Mouse (Mus musculus) spleen, postnatal 14 days (tissue): ENCODE measurements around the gene Ephb1.

Experiments used
- DNase-seq, 2 experiments: peaks; one replicate each; pipeline ENCODE4 v3.0.0; 2021 to 2022; ENCODE audit warnings: low spot score in 2 of 2

The Ephb1 gene

DNA sequence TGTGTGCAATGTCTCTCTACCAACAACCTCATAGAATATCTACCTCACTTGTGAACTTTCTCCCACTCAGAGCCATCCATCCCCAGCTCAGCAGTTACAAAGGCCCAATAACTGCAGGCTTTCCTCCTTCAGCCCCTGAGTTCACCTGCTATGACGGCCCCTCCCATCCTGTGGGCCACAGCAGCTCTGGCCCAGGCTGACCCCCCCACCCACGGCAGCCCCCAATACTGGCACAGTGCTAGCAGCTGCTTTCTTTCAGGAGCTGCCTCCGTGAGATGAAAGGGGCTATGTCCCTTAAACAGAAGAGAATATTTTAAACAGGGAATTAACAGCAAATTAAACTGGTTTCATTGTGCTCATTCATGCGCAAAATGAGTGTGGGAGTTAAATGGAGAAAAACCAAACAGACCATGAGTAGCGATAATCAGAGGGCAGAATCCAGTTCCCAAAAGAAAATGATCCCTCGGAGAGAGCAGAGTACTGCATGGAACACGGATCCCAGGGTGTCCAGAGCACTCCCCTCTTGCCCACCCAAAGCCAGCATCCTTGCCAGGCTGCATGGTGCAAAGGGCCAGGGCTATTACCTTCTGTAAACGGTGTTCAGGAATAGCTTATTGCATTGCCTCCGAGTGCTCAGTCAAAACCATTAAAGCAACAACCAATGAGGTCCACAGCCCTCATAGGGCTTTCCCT, 105.2 kb downstream of the Ephb1 start:
- no peak for DNase-seq

DNA sequence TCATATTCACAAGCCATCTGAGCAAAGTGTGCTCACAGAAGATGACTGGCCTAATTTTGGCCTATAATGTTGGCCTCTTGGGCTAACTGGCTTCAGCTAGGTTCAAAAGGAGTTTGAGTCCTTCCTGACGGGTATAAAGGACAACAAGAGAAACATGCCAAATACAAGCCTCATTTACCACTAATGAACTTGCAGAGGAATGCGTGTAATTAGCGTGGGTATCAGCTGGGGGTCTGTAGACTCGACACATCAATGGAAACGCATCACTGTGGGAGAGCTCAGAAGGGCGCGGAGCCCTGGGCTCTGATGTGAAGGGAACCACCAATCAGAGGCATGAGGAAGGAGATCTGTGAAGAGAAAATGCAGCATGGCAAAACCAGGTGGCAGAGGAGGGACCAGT, 108.9 kb downstream of the Ephb1 start:
- no peak for DNase-seq

DNA sequence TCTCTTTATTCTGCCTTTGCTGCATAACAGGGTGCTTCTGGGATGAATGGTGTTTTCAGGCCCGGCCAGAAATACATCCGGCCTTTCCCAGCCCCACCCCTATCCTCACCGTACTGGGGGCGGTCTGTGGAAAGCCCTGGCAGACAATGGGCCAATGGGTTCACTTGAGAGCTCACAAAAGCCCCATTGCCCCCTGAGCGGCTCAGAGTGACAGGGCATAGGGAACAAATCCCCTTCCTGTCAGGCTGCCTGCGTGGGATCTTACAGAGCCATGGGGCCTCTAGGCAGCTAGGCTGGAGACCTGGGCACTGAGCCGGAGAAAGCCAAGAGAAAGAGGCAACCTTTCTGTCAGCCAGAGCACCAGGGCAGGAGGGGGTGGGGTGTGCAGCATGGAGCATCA, 111.2 kb downstream of the Ephb1 start:
- no peak for DNase-seq

GRCm38 (mm10) chr9:102241546-102241945, 112.9 kb downstream of the Ephb1 start:
- no peak for DNase-seq

DNA sequence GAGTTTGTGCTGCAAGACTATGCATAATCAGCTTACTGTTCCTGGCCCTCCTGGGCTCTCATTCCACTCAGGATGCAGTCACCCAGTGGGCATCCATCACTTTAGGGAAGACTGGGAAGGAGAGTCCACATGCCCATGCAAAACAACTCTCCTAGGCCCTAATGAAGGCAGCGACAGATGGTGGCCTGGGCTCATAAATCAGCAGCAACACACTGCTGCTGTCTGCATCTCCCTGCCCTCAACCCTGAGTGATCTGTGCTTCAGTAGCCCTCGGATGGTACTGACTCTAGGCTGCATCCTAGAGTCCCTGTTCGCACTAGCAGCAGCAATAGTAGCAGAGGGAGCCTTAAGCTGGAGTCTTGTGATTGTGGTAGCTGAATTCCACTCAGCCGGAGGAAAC, 114.3 kb downstream of the Ephb1 start:
- DNase-seq = no peak

DNA sequence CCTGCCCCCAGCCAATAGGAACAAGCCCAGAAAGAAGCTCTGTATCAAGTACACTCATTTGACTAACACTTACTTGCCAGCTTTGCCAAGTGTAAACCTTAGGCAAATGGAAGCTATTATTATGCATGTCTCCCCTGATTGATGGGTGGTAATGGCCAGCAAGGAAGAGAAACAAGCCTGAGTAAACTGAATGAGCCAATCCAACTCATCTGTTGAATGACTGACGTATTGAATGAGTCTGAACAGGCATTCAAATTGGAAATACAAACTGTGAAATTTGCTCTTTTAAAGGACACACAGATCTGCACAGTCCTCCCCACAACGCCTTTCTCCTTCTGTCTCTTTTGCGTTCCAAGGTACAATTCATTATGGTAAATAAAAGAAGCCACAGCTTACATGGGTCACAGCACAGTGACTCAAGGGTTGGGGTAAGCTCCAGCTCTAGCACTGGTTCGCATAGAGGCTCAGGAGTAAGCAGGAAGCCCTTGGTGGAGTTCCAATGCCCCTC, 119.0 kb downstream of the Ephb1 start:
- DNase-seq = no peak

GRCm38 (mm10) chr9:102231248-102231647, 123.2 kb downstream of the Ephb1 start:
- DNase-seq = no peak

GRCm38 (mm10) chr9:102216746-102217566, 137.5 kb downstream of the Ephb1 start:
- DNase-seq = no peak

DNA sequence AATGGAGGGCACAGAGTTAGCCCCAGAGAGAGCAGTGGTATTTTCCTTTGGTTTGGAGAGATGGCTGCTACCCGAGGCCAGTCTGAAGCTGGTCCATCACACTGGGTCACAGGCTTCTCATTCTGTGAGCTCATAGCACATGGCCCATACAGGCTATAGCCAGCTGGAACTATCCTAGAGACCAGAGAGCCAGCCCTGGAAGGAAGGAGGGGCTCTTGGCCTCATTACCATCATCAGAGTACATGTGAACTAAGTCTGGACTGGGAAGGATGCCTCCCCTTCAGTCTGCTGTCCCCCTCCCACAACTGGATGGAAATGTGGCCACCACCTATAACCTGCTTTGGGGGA, 142.5 kb downstream of the Ephb1 start:
- no peak for DNase-seq

- no peak for DNase-seq
Observed at GRCm38 (mm10) chr9:102211296-102212035, 143.0 kb downstream of the Ephb1 start.

GRCm38 (mm10) chr9:102205518-102205917, 149.0 kb downstream of the Ephb1 start:
- DNase-seq = no peak

DNA sequence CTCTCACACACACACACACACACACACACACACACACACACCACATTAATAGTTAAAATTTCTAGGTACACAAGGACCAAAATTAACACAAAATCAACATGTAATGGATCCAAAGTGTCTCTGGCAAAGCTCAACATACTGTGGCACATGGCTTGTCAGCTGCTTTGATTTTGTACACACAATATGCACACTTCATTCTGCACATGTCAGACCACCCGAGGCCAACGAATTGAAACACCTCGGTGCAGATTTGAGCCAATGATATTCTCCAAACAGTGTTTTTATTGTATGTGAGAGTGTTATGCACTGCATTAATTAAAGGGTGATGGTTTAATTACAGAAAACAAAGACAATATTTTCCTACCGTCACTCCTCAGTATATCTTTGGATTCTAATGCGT, 152.6 kb downstream of the Ephb1 start:
- DNase-seq = no peak

DNA sequence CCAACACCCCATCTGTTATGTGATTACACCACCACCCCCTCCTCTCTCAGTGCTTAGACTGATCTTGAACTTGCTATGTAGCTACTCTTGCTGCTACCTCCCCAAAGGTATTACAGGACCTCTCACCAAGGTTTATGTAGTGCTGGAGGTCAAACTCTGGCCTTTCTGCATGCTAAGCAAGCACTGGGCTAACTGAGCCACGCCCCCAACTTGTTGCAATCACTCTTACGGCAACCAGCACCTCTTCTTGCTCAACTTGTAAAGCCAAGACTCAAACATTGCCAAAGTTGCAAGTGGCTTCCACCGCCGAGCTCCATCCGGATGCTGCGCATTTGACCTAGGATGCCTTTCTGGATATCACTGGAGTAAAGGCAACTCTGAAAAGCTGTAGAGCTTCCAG, 157.6 kb downstream of the Ephb1 start:
- no peak for DNase-seq

GRCm38 (mm10) chr9:102194063-102194462, 160.4 kb downstream of the Ephb1 start:
- no peak for DNase-seq

GRCm38 (mm10) chr9:102192724-102193685, 161.5 kb downstream of the Ephb1 start:
- no peak for DNase-seq

- no peak for DNase-seq
Observed at GRCm38 (mm10) chr9:102190058-102190457, 164.4 kb downstream of the Ephb1 start.

- no peak for DNase-seq
Observed at GRCm38 (mm10) chr9:102189406-102189805, 165.1 kb downstream of the Ephb1 start.

DNA sequence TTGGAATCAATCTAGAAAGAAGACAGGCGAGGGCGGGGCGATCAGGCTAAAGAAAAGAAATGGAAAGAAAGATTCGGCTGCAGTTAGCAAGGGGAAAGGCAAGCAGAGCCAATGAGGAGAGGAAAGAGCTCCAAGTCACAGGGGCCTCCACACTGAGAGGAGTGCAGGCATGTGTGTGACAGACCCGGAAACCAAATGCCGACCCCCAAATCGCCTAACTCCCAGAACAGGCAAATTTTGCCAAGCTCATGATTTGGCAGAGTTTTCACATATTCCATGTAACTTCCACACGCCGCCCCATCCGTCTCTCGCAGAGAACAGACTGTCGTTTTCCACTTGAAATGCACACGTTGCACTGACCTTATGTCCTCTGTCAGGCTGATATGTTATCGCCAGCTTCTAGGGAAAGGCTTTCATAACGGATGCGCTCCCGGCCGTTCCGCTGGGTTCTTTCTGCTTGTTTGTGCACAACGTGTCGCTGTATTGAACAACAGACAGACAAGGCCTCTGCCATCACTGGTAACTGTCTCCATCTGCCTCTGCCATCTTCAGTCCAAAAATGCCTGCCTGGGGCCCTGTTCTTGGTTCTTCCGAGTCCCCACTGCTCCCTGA, 170.7 kb downstream of the Ephb1 start:
- DNase-seq = no peak

GRCm38 (mm10) chr9:102181810-102182490, 172.5 kb downstream of the Ephb1 start:
- no peak for DNase-seq

DNA sequence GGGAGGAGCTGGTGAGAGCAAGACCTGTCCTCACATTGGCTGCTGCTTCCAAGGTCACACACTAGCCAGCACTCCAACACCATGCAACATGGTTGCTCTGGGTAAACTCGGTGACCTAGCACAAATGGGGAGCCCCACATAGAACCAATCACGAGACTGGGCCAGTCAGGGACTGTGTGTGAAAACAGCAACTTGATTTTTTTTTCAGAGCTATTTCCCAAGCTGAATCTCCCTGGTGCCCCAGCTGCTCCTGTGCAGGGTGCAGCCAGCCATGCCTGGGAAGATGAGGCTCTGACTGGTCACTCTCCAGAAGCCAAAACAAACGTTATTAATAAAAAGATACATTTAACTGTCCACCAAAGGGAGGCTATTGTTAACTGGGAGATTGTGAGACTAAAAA, 173.2 kb downstream of the Ephb1 start:
- DNase-seq = no peak
